Mouse (Mus musculus) gastrocnemius, postnatal 25 days (tissue): ENCODE data around the gene Slc2a12. TPM values are rescaled to one million over a fixed set of nuclear protein-coding genes. Genes with fewer than 3 reads are reported as not detected.
A peak's percentile ranks its signal among the peaks of the same experiment; 100 is the strongest.

ENCODE experiments used
- DNase-seq: peaks from one replicate; pipeline ENCODE4 v3.0.0; 2022
- total RNA-seq, 2 experiments: library from RNA; stranded (reverse); gene quantifications; 1 replicate in 1 of 2; 2 replicates in 1 of 2; pipeline ENCODE4 v1.2.3; 2021

The Slc2a12 gene
- total RNA-seq, 2 experiments from 2014 or later: 9.9 to 11.6 TPM

DNA sequence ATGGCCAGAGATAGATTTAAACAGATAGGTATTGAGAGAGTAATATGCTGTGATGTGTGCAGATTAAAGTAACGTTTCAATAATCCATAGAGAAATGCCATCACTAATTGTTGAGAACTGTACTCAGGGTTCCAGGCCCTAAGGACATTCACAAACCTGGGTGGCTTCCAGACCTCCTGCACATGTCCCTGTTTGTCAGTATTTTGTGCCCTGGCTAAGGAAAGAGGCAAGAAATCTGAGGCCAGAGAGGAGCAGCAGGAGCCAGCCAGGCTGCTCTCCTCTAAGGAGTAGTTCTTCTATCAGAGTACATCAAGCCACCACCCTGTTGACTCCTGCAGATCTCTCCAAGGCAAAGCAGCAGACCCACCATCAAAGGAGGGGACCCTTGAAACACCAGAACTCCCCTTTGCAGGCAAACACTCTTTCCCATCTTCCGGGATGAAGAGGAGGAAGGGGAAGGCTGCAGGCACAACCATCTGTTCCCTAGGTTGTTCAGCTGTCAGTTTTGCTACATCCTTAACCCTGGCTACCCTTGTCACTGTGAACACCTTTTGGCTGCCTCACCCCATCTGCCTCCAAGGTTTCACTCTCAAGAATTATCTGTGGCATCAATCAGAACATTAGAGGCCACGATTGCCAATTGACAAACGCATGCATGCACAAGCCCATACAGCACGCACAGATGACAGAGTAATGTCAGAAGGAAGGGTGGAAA lies 15.6 kb downstream of the Slc2a12 start:
- DNase-seq: no peak

DNA sequence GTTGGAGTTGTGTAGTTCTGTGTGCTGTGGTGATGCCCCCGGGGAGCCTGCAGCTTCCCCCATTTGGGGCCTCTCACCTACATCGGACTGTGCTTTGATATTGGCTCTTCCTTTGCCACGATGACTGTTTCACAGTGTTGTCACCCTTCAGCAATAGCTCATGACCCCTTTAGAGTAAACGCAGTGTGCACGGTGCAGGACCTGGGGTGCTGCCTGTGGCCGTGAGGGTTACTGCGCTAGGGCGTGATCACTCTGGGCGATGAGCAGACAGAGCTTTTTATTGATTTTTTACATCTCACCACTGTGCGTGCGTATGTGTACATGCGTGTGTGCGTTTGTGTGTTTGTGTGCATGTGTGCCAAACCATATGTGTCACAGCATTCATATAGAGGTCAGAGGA lies 23.7 kb downstream of the Slc2a12 start:
- no peak for DNase-seq

DNA sequence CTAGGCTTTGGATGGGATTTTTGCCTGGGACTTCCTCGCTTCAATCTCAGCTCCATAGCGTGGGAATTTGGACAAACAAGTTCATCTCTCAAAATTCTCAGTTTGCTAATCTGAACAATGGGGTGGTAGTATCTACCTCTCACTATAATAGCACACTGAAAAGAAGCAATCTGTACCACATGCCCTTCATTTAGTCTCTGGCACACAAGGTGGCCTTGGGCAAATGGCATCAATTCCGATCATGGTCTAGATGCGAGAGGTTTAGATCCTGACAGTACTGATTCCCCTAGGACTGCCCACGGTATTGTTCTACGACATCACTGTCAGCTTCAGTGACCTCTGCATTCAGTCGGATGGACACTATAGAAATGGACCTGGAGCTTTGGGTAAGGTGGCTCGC lies 29.4 kb downstream of the Slc2a12 start:
- DNase-seq: no peak

GRCm38 (mm10) chr10:22675848-22676630 lies 31.2 kb downstream of the Slc2a12 start:
- no peak for DNase-seq

- DNase-seq: no peak
Measured at GRCm38 (mm10) chr10:22696236-22696635, 51.4 kb downstream of the Slc2a12 start.

DNA sequence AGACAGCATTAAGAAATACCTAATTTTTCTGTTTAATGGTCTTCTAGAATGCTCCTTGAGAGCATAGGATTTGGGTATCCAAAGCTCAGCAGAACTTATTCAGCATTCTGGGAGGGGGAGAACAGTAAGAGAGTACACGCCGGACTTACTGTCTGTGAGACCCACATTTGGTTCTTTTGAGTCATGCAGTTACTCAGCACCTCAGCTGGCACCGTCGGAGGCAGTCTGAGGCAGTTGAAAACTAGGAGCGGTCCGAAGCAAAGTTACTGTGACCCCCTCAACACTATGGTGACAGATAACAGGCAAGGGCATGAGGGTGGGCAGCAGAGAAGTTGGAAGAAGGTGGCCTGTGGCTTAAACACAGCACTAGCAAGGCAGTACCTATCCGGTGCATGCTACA lies 52.1 kb downstream of the Slc2a12 start:
- no peak for DNase-seq

- no peak for DNase-seq
Measured at GRCm38 (mm10) chr10:22698158-22698953, 53.5 kb downstream of the Slc2a12 start.

DNA sequence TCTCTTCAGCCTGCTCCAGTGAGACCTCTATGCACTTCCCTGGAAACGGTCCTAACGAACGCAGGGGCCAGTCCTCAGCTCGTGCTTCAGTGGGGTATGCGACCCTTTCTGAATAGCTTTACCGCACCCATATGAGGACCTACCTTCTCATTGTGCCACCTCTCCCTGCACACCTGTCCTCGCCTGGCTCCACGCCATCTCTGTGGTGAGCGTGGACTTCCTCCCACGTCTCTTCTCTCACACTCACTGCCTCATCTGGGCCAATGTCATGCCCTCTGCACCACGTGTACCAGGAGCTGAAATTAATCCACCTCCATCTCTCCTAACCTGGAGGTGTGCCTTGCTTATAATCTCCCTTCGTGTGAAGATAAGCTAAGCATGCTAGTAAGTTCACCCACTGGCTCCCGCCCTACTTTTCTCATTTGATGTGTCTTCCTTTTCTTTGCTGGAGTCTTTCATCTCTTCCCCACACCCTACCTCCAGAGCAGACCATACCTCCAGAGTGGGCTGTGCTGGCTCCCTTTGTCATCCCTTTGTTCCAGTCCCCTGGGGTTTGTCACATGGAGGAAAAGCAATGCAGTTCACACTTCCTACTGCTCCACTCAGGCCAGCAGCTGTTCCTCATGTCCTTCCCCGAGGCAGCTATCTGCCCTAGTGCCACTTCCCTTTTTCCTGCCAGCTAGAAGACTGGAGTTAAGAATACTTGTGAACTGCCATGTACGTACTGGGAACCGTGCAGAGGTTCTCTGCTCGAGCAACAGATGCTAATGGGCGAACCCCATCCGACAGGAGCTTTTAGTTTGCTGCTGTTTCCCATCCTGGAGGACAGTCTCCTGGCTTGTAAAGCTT lies 54.9 kb downstream of the Slc2a12 start:
- DNase-seq: no peak

DNA sequence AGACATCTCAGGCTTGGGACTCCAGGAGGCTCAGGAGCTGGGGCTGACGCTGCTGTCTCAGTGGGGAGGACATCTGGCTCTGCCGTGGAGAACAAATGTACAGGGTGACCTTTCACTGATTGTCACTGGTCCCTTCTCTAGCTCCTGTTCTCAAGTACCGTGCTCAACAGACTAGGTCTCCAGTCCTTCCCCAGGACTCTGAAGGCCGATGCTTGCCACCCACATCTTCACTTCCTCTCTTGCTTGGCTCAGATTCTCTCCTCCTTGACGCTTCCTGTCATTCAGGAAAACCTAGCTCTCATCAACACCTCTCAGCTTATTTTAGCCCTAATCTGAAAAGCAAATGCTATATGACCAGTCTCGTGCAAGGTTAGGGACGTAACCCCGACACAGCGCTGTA lies 56.0 kb downstream of the Slc2a12 start:
- no peak for DNase-seq

GRCm38 (mm10) chr10:22701485-22702315 lies 56.9 kb downstream of the Slc2a12 start:
- DNase-seq: no peak

GRCm38 (mm10) chr10:22703844-22704243 lies 59.0 kb downstream of the Slc2a12 start:
- DNase-seq: no peak

DNA sequence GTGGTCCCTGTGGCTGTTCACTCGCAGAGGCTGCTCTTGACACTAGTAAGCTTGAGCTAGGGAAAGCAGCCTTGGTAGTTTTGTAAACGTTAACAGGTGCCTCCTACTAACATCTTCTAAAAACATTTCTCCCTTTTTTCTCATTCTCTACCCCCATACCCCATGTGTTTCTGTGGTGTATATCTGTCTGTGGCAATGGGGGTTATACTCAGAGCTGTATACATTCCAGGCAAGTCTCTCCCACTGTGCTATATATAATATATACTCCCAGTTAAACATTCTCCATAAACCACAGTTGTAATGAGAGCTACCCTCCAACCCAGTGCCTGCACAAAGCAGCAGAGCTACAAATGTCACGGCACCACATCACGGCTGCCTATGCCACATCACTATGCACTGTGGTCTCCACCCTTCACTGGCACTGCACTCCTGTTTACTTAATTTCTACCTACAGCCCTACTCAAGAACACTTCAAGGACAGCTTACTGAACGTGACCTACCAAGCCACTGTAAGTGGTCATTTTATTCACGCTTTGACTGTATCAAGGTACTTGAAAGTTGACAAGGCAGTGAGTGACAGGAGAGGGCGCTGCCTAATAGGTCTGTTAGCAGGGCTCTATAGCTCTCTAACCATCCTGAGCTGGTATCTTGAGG lies 63.5 kb downstream of the Slc2a12 start:
- DNase-seq: no peak

DNA sequence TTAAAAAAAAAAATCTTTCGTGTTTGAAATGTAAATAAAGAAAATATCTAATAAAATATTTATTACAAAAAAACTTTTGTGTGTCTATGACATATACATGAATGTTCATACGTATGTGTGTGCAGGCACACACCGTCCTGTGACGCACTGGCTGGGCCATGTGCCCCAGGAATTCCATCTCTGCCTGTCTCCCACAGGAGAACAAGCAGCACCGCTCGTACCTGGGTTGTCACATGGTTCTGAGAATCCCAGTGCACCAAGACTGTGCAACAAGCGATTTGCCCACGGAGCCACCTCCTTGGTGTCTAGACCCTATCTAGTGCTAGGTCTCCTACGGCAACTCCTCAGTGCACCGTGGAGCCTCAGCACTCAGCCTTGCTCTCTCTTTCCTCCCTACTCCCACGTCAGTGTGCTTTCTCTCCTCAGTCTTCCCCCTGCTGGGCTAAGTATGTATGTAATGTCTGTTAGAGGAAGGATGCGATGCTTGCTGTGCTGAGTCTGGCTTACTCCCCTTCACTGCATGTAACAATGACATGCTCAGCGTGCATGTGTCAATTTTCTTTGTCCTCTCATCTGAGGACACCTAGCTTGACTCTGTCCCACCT lies 65.5 kb downstream of the Slc2a12 start:
- no peak for DNase-seq

DNA sequence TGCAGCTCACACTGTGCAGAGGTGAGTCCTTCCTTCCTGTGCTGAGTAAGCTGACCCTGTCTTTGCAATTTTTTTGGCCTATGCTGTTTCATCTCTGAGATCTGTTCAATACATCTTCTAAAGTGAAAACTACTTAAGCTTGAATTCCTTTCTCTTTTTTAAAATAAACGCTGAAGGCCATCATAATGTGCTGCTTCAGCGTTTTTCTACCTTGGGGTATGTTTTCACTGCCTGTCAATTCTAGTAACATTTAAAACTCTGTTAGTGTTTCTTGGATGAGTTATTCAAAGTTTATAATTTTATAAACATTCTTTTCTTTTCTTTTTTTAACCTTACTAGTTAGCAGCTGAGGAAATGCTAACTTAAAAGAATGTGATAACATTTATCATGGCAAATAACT lies 68.1 kb downstream of the Slc2a12 start:
- DNase-seq: no peak

- peak; percentile 38 for DNase-seq
Measured at GRCm38 (mm10) chr10:22714520-22714919, 69.7 kb downstream of the Slc2a12 start.

- DNase-seq: peak; percentile 22
Measured at GRCm38 (mm10) chr10:22718475-22718874, 73.7 kb downstream of the Slc2a12 start.

DNA sequence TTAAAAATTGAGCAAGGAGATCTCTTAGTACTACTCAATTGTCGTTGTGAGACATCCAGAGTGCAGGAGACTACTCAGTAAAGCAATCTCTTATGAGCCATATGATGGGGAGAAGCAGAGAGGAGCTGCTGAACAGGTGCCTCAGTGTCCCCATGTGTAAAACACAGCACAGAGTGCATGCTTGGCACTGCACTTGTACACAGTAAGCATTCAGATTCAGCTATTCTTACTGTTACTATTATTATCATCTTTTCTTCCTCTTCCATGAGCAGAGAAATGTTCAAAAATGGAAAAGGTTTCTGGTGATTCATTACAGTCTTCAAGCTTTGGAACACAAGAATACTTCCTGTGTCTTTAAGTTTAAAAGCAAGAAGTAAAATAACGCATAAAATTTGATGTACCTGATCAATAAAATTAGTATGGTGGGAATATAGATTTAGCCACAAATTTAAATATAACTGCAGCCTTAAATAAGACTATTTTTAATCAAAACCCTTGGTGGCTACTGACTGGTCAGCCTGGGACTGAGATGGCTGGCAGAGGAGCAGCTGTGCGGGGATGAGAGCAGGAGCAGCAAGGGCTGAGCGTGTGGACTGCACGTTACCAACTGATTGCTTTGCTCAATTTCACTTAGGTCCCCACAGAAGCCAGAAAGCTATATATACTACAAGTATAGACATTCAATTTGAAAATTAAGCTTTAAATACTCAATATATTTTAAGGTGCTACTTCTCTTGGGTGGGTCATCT lies 76.1 kb downstream of the Slc2a12 start:
- DNase-seq: no peak

GRCm38 (mm10) chr10:22725166-22725565 lies 80.4 kb downstream of the Slc2a12 start:
- DNase-seq: no peak

DNA sequence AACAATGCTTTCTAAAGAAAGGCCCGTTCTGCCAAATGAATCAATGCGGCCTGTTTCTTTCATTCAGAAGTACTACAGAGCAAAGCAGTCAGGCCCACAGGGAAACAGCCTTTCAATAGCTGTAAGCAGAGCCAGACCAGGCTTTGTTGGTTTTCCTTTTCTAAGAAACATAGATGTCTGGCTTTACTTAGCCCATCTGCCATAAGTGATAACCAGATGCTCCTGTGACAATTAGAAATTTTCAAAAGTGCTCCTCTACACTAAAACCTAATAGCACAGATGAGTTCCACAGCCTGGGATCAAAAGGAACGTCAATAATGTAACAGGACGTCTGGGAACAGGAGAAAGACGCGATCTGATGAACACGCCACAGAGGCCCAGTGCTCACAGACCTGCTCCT lies 81.5 kb downstream of the Slc2a12 start:
- no peak for DNase-seq
